Mouse (Mus musculus) effector memory CD4-positive, alpha-beta T cell, adult 7 months (primary cell): ENCODE measurements around the gene Aco1. TPM values are rescaled to one million over a fixed set of nuclear protein-coding genes. Genes with fewer than 3 reads are reported as not detected.

Experiments used
- polyA plus RNA-seq: library from polyadenylated mRNA; unstranded; fragments of 100-300 nt; shearing (Covaris generic); gene quantifications from one replicate; pipeline ENCODE4 v1.2.1, GENCODE M21; 2017

Aco1 gene
- polyA plus RNA-seq: 13.4 TPM

DNA sequence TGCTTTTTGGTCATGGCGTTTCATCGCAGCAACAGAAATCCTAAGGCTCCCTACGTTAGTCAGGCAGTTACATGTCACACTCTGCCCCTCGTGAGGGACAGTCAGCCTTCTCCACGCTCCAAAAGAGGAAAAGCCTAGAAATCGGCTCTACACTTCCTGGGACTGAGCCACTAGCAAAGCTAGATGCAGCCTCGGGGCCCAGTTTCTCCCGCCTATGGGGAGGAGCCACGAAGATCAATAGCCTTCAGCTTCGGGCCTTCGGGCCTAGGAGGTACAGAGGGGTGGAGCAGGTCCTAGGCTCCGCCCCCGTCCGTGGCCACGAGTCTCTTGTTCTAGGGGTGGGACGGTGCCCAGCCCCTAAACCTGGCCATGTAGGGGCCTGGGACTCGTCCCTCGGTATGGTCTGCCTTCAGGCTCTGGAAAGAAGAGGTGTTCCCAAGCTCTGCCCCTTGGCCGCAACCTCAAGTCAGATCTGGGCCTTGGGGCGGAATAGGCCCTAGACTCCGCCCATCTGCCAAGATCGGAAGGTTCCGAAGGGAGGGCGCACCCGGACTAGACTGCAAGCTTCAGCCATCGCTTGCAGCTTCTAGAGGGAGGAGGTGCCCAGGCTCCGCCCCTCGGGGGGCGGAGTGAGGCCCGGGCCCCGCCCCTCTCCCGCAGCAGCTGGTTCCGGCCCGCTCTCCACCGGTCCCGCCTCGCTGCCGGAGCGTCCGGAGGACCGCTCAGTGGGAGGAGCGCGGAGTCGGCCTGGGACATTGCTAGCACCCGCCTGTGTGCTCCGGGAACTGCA lies at the start of gene Aco1:
TSS of gene Aco1 (plus strand) at position 339 of the 790 bp plus-strand sequence.

GRCm38 (mm10) chr4:40239409-40240271 lies 96.8 kb downstream of the Aco1 start, which contains the start of gene Ddx58:
Gene Ddx58, minus strand, starts transcription at chr4:40239828.

Other genes with a start within 250 kb of the Aco1 start
- gene Ddx58, start 96.7 kb downstream of the Aco1 start, polyA plus RNA-seq: 88.2 TPM
- gene Smim27, start 126.5 kb downstream of the Aco1 start, polyA plus RNA-seq: 47.7 TPM
- gene Topors, start 126.8 kb downstream of the Aco1 start, polyA plus RNA-seq: 40.6 TPM
- 76.4 TPM for gene Ndufb6, start 136.3 kb downstream of the Aco1 start, polyA plus RNA-seq